Mouse (Mus musculus) heart, embryonic 10.5 days (tissue): ENCODE measurements around the gene Tnik. TPM values are rescaled to one million over a fixed set of nuclear protein-coding genes. Genes with fewer than 3 reads are reported as not detected.

Experiments used
- DNase-seq: peaks from one replicate; pipeline ENCODE4 v3.0.0-alpha.2; 2017; ENCODE audit warnings: low spot score
- H3K27ac ChIP-seq: fragments of 300-500 bp; sonication (generic); 2 replicates; pipeline ENCODE4 v1.5.1; 2016; ENCODE audit warnings: mild to moderate bottlenecking
- H3K27me3 ChIP-seq: fragments of 300-500 bp; sonication (generic); 2 replicates; pipeline ENCODE4 v1.6.1; 2016; ENCODE audit warnings: mild to moderate bottlenecking; ENCODE audit not compliant: poor library complexity, insufficient read depth, severe bottlenecking
- H3K36me3 ChIP-seq: fragments of 300-500 bp; sonication (generic); 2 replicates; pipeline ENCODE4 v1.6.1; 2016; ENCODE audit warnings: mild to moderate bottlenecking, moderate library complexity
- H3K4me1 ChIP-seq: fragments of 300-500 bp; sonication (generic); 2 replicates; pipeline ENCODE4 v1.6.1; 2016; ENCODE audit warnings: mild to moderate bottlenecking
- H3K4me3 ChIP-seq: fragments of 300-500 bp; sonication (generic); 2 replicates; pipeline ENCODE4 v1.5.1; 2016; ENCODE audit warnings: mild to moderate bottlenecking, moderate library complexity
- H3K9me3 ChIP-seq: fragments of 300-500 bp; sonication (generic); 2 replicates; pipeline ENCODE4 v1.6.1; 2016; ENCODE audit warnings: mild to moderate bottlenecking, moderate library complexity
- WGBS: fragments of 180-500 bp; shearing (Covaris S2); methylation state at CpG from one replicate; pipeline ENCODE4 v1.1.7; 2016; 5-methylcytosine and 5-hydroxymethylcytosine counted together
- polyA plus RNA-seq: library from polyadenylated mRNA; unstranded; fragments of >200 nt; fragmentation: Nextera tagmentation; extraction: Ambion mirVana; gene quantifications from 2 replicates; pipeline ENCODE4 v1.2.1, GENCODE M21; 2016

Tnik gene
- polyA plus RNA-seq, 1 experiment from 2014 or later: 5.9 TPM

GRCm38 (mm10) chr3:28269716-28270115, 6.7 kb downstream of the Tnik start:
- H3K9me3 ChIP-seq: no peaks in the 10 kb centered on the region
- H3K27ac ChIP-seq: no peak overlapping the region
- H3K4me3 ChIP-seq: no peak overlapping the region
- H3K36me3 ChIP-seq: no peaks in the 10 kb centered on the region
- 61% methylated on average over 2 of the region's 2 CpGs for WGBS
- 0 out of 2 replicates have a peak, but pooled peaks cover 5% of the 10 kb centered on the region for H3K27me3 ChIP-seq
- no peak for DNase-seq
- H3K4me1 ChIP-seq: peaks cover 20% of the 10 kb centered on the region

- Histone ChIP-seq H3K36me3 (no peaks in the 10 kb centered on the region), H3K4me3 (no peak overlapping the region), H3K4me1 (peaks cover 9% of the 10 kb centered on the region; the same call in 1 of the 2 replicates), H3K9me3 (no peaks in the 10 kb centered on the region), H3K27me3 (no peaks in the 10 kb centered on the region), H3K27ac (no peak overlapping the region)
- no peak for DNase-seq
These were observed 8.9 kb downstream of the Tnik start for GRCm38 (mm10) chr3:28271884-28272283.

DNA sequence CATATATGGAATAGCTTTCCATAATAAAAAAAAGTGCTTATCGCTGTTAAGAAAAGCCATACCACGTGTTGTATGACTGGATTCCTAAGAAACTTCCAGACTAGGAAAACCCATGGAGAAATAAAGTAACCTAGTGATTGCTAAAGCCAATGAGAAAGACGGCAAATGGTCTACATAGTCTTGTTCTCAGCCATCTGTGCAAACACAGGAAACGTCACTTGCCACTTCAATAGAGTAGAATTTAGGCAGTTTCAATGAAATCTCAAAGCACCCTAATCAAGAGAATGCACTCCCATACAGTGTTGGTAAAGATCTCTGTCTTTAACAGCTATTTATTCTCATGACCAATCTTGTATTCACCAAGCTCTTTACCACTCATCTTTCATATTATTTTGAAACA, 11.7 kb downstream of the Tnik start:
- Histone ChIP-seq H3K4me1 (peaks cover 2% of the 10 kb centered on the region; the same call in 1 of the 2 replicates), H3K4me3 (no peak overlapping the region), H3K27me3 (no peaks in the 10 kb centered on the region), H3K9me3 (no peaks in the 10 kb centered on the region), H3K36me3 (no peaks in the 10 kb centered on the region), H3K27ac (no peak overlapping the region)
- WGBS: 80% methylated on average over 4 of the region's 4 CpGs
- no peak for DNase-seq

GRCm38 (mm10) chr3:28289693-28290092, 26.7 kb downstream of the Tnik start:
- DNase-seq: no peak
- 75% methylated on average over 1 of the region's 1 CpGs for WGBS
- Histone ChIP-seq H3K27me3 (no peaks in the 10 kb centered on the region), H3K36me3 (no peaks in the 10 kb centered on the region), H3K9me3 (no peaks in the 10 kb centered on the region), H3K4me1 (no peaks in the 10 kb centered on the region), H3K4me3 (no peak overlapping the region), H3K27ac (no peak overlapping the region)

- H3K9me3 ChIP-seq: no peaks in the 10 kb centered on the region
- no peaks in the 10 kb centered on the region for H3K27me3 ChIP-seq
- 0 out of 2 replicates have a peak overlapping the region, but pooled peaks have one; percentile 4 for H3K27ac ChIP-seq
- no peaks in the 10 kb centered on the region for H3K36me3 ChIP-seq
- DNase-seq: no peak
- 23% methylated on average over 4 of the region's 4 CpGs for WGBS
- peaks cover 12% of the 10 kb centered on the region for H3K4me1 ChIP-seq
- no peak overlapping the region for H3K4me3 ChIP-seq
These were observed 38.4 kb downstream of the Tnik start for GRCm38 (mm10) chr3:28301378-28301777.

- Histone ChIP-seq H3K9me3 (no peaks in the 10 kb centered on the region), H3K36me3 (no peaks in the 10 kb centered on the region), H3K27me3 (no peaks in the 10 kb centered on the region), H3K4me1 (peaks cover 18% of the 10 kb centered on the region), H3K4me3 (no peak overlapping the region), H3K27ac (no peak overlapping the region)
- 93% methylated on average over 5 of the region's 5 CpGs for WGBS
- DNase-seq: no peak
These were observed 40.9 kb downstream of the Tnik start for GRCm38 (mm10) chr3:28303915-28304314.

DNA sequence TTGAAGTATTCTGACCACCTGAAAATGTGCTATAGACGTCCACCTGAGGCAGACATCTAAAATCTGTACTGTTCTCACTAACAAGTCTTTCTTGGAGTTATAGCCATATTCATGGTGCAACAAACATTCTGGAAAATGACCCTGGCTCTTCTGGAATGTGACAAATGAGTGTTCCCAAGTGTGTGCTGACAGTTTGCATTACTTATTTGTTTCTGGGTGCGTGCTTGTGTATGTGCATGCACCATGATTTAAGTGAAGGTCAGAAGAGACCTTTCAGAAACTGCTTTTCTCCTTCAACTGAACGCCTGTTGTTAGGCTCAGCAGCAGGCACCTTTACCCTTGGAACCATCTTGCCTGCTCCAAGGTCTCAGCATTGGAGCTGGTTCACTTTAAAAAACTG, 43.8 kb downstream of the Tnik start:
- Histone ChIP-seq H3K4me3 (no peak overlapping the region), H3K36me3 (no peaks in the 10 kb centered on the region), H3K9me3 (no peaks in the 10 kb centered on the region), H3K27me3 (no peaks in the 10 kb centered on the region), H3K27ac (no peak overlapping the region), H3K4me1 (peaks cover 9% of the 10 kb centered on the region)
- WGBS: 64% methylated on average over 3 of the region's 3 CpGs
- DNase-seq: no peak

GRCm38 (mm10) chr3:28314438-28314837, 51.4 kb downstream of the Tnik start:
- Histone ChIP-seq H3K4me3 (no peak overlapping the region), H3K27ac (no peak overlapping the region), H3K9me3 (no peaks in the 10 kb centered on the region), H3K36me3 (no peaks in the 10 kb centered on the region), H3K4me1 (no peaks in the 10 kb centered on the region), H3K27me3 (no peaks in the 10 kb centered on the region)
- no peak for DNase-seq
- WGBS: 79% methylated on average over 2 of the region's 2 CpGs

DNA sequence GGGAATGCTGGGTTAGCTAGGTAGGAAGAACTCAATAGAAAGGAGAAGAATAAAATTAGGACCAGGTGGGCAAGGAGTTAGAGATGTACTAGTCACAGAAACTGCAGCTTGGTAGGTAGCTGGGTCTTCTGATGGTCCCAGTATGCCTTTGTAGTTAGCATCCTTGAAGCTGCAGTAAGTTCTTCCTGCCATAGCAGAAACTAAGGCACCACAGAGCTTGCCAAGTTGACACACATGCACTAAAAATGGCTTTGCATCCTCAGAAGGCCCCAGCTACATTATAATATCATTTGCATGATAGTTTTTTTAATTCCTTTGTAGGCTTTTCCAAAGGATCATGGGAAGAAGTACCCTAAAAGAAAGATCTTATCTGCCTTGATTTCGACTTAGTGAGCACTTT, 54.3 kb downstream of the Tnik start:
- no peaks in the 10 kb centered on the region for H3K36me3 ChIP-seq
- H3K9me3 ChIP-seq: no peaks in the 10 kb centered on the region
- WGBS: 77% methylated on average over 1 of the region's 1 CpGs
- no peak overlapping the region for H3K27ac ChIP-seq
- no peak overlapping the region for H3K4me3 ChIP-seq
- DNase-seq: no peak
- 0 out of 2 replicates have a peak, but pooled peaks cover 5% of the 10 kb centered on the region for H3K4me1 ChIP-seq
- H3K27me3 ChIP-seq: no peaks in the 10 kb centered on the region

- H3K27me3 ChIP-seq: no peaks in the 10 kb centered on the region
- H3K4me1 ChIP-seq: 0 out of 2 replicates have a peak, but pooled peaks cover 5% of the 10 kb centered on the region
- H3K9me3 ChIP-seq: no peaks in the 10 kb centered on the region
- no peak for DNase-seq
- H3K4me3 ChIP-seq: no peak overlapping the region
- WGBS: 89% methylated on average over 8 of the region's 8 CpGs
- no peak overlapping the region for H3K27ac ChIP-seq
- no peaks in the 10 kb centered on the region for H3K36me3 ChIP-seq
These were observed 58.6 kb downstream of the Tnik start for GRCm38 (mm10) chr3:28321635-28322034.

DNA sequence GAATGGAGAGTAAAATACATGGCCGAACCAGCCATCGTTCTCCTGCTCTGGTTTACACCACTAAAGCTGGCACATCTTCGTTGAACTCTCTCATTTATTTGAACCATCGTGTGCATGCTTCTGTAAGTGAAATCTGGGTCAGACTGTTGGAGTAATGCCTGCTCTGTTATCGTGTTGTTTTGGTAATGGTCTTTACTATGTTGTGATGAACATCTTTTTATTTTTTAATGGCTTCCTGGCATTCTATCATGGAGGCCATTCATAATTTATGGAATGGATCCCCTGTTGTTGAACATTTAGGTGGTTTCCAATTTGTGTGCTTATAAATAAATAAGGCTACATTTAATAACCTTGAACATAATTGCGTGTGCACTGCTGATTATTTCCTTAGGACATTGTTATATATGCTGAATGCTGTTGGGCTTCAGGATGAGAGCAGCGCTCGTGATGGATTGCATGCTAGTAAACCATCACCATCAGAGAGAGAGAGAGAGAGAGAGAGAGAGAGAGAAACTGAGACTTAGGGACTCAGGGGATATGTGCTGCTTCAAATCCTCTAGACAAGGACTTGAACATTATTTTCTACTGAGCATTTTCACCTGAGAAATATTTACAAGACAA, 62.7 kb downstream of the Tnik start:
- Histone ChIP-seq H3K27me3 (no peaks in the 10 kb centered on the region), H3K4me3 (no peak overlapping the region), H3K36me3 (no peaks in the 10 kb centered on the region), H3K27ac (no peak overlapping the region), H3K4me1 (0 out of 2 replicates have a peak, but pooled peaks cover 5% of the 10 kb centered on the region), H3K9me3 (no peaks in the 10 kb centered on the region)
- 88% methylated on average over 8 of the region's 8 CpGs for WGBS
- DNase-seq: no peak

DNA sequence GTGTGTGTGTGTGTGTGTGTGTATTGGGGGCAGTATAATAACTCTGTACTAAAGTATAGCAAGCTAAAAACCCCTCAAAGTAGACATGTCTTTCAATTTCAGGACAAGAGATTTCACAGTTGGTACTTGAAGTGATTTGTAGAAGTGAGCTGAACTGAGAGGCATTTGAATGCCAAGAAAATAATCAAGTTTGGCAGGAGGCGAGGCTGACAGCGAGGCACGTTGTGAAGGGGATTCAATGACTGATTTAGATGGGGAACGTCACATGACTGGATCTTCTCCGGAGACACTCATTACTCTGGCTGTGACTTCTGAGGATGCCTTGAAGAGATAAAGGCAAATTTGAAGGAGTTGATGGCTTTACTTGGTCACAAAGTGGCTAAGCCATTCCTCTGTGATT, 69.3 kb downstream of the Tnik start:
- H3K27me3 ChIP-seq: no peaks in the 10 kb centered on the region
- H3K9me3 ChIP-seq: no peaks in the 10 kb centered on the region
- WGBS: 67% methylated on average over 5 of the region's 5 CpGs
- H3K36me3 ChIP-seq: no peaks in the 10 kb centered on the region
- DNase-seq: no peak
- no peak overlapping the region for H3K27ac ChIP-seq
- no peak overlapping the region for H3K4me3 ChIP-seq
- peaks cover 5% of the 10 kb centered on the region; the same call in 1 of the 2 replicates for H3K4me1 ChIP-seq

- 62% methylated on average over 6 of the region's 6 CpGs for WGBS
- DNase-seq: no peak
- no peaks in the 10 kb centered on the region for H3K36me3 ChIP-seq
These were observed 70.9 kb downstream of the Tnik start for GRCm38 (mm10) chr3:28333869-28334268.

DNA sequence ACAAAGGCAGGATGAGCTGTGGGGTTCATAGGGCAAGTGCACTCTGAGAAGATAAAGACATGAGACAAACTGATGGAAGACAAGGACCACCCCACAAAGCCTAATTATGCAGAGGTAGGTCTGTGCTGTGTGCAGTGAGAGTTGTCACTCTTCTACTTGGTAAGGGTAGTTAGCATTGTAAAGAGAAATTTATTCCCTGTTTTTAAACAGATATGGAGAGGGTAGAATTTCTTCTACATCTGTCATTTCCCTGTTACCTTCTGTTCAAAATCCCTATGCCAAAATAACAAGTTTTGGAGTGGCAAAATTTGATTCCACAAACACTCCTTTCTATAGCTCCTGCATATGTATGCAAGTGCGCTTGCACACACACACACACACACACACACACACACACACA, 71.5 kb downstream of the Tnik start:
- H3K27me3 ChIP-seq: no peaks in the 10 kb centered on the region
- H3K36me3 ChIP-seq: no peaks in the 10 kb centered on the region
- no peak overlapping the region for H3K27ac ChIP-seq
- DNase-seq: no peak
- H3K4me1 ChIP-seq: peaks cover 5% of the 10 kb centered on the region; the same call in 1 of the 2 replicates
- H3K9me3 ChIP-seq: no peaks in the 10 kb centered on the region
- H3K4me3 ChIP-seq: no peak overlapping the region
- 76% methylated on average over 1 of the region's 1 CpGs for WGBS

More at GRCm38 (mm10) chr3:28333869-28334268, 70.9 kb downstream of the Tnik start:
- no peak overlapping the region for H3K27ac ChIP-seq
- H3K27me3 ChIP-seq: no peaks in the 10 kb centered on the region
- H3K4me3 ChIP-seq: no peak overlapping the region
- no peaks in the 10 kb centered on the region for H3K9me3 ChIP-seq
- peaks cover 5% of the 10 kb centered on the region; the same call in 1 of the 2 replicates for H3K4me1 ChIP-seq
